Mouse (Mus musculus) lung, embryonic 14.5 days (tissue): Measurements from ENCODE around the gene Nsun2. TPM values are rescaled to one million over a fixed set of nuclear protein-coding genes. Genes with fewer than 3 reads are reported as not detected.
"Not testable (repeated sequence)": the region's sequence is repeated elsewhere in the genome, so short reads cannot be mapped to it uniquely, and the experiment has no call there.

Experiments
- ATAC-seq: fragments of 200-750 bp; cut with Nextera tagmentation; 2 replicates; pipeline ENCODE4 v1.8.0; 2017; ENCODE audit warnings: mild to moderate bottlenecking, moderate TSS enrichment, moderate library complexity; ENCODE audit not compliant: insufficient read depth
- DNase-seq: peaks from one replicate; pipeline ENCODE4 v3.0.0-alpha.2; 2015
- H3K27ac ChIP-seq: fragments of 300-500 bp; sonication (generic); 2 replicates; pipeline ENCODE4 v1.5.1; 2014; ENCODE audit warnings: low read depth, mild to moderate bottlenecking, moderate library complexity
- H3K27me3 ChIP-seq: fragments of 300-500 bp; sonication (generic); 2 replicates; pipeline ENCODE4 v1.6.1; 2014; ENCODE audit warnings: low read length, control low read depth; ENCODE audit not compliant: insufficient read depth
- H3K36me3 ChIP-seq: fragments of 300-500 bp; sonication (generic); 2 replicates; pipeline ENCODE4 v1.6.1; 2014; ENCODE audit warnings: control low read depth; ENCODE audit not compliant: insufficient read depth
- H3K4me1 ChIP-seq: fragments of 300-500 bp; sonication (generic); 2 replicates; pipeline ENCODE4 v1.6.1; 2014; ENCODE audit warnings: antibody characterized with exemption, control low read depth; ENCODE audit not compliant: insufficient read depth
- H3K4me2 ChIP-seq: fragments of 300-500 bp; sonication (generic); 2 replicates; pipeline ENCODE4 v1.6.1; 2014; ENCODE audit warnings: mild to moderate bottlenecking
- H3K4me3 ChIP-seq: fragments of 300-500 bp; sonication (generic); 2 replicates; pipeline ENCODE4 v1.5.1; 2014; ENCODE audit warnings: low read depth, low read length
- H3K9ac ChIP-seq: fragments of 300-500 bp; sonication (generic); 2 replicates; pipeline ENCODE4 v1.6.1; 2014
- H3K9me3 ChIP-seq: fragments of 300-500 bp; sonication (generic); 2 replicates; pipeline ENCODE4 v1.6.1; 2016; ENCODE audit warnings: low read depth, low read length, control low read depth
- CTCF ChIP-seq: IDR thresholded peaks from 2 replicates; pipeline ENCODE4 v1.5.1; 2016; ENCODE audit warnings: antibody characterized with exemption, low read depth
- WGBS: fragments of 180-500 bp; shearing (Covaris S2); extraction: QIAGEN DNeasy Blood & Tissue Kit; methylation state at CpG from one replicate; pipeline ENCODE4 v1.1.7; 2014; 5-methylcytosine and 5-hydroxymethylcytosine counted together
- polyA plus RNA-seq: library from polyadenylated mRNA; unstranded; fragments of >200 nt; fragmentation: Nextera tagmentation; extraction: Ambion mirVana; gene quantifications from 2 replicates; pipeline ENCODE4 v1.2.1, GENCODE M21; 2014

Gene Nsun2
- polyA plus RNA-seq, 1 experiment from 2014 or later: 130 TPM

GRCm38 (mm10) chr13:69594577-69595256 lies 61.2 kb downstream of the Nsun2 start:
- Histone ChIP-seq H3K27ac (no peak overlapping the region), H3K4me1 (no peaks in the 10 kb centered on the region), H3K27me3 (no peaks in the 10 kb centered on the region), H3K9ac (no peak overlapping the region), H3K4me3 (no peak overlapping the region), H3K9me3 (no peaks in the 10 kb centered on the region), H3K4me2 (no peak overlapping the region), H3K36me3 (no peaks in the 10 kb centered on the region)
- 75% methylated on average over 7 of the region's 7 CpGs for WGBS
- ATAC-seq (no peak), DNase-seq (no peak)
- TF ChIP-seq CTCF: no peak

- Histone ChIP-seq H3K27ac (no peak overlapping the region), H3K9me3 (no peaks in the 10 kb centered on the region), H3K4me2 (no peak overlapping the region), H3K4me3 (no peak overlapping the region), H3K9ac (no peak overlapping the region), H3K27me3 (no peaks in the 10 kb centered on the region), H3K4me1 (no peaks in the 10 kb centered on the region), H3K36me3 (no peaks in the 10 kb centered on the region)
- no peak for TF ChIP-seq CTCF
- DNase-seq (no peak), ATAC-seq (no peak)
- 83% methylated on average over 6 of the region's 6 CpGs for WGBS
Observed at GRCm38 (mm10) chr13:69595911-69596310, 62.4 kb downstream of the Nsun2 start.

DNA sequence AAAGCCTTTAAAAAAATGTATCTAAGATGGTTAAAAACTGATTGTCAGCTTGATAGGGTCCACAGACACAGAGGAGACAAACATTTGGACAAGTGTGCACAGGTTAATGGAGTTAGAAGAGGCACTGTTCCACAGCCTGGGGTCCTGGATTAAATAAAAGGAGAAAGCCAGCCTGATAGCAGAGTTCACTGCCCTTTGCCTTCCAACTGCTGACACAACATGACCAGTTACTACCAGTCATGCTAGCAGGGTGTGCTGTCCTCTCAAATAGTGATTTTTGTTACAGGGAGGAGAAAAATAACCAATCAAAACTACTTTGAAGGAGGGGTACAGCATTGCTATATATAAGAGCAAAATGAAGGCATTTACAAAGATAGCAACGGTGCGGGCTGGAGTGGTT lies 63.0 kb downstream of the Nsun2 start:
- DNase-seq (no peak), ATAC-seq (no peak)
- Histone ChIP-seq H3K4me2 (no peak overlapping the region), H3K27me3 (no peaks in the 10 kb centered on the region), H3K9me3 (no peaks in the 10 kb centered on the region), H3K4me1 (no peaks in the 10 kb centered on the region), H3K36me3 (no peaks in the 10 kb centered on the region), H3K4me3 (no peak overlapping the region), H3K27ac (no peak overlapping the region), H3K9ac (no peak overlapping the region)
- no peak for TF ChIP-seq CTCF
- WGBS: 90% methylated on average over 2 of the region's 2 CpGs

- Histone ChIP-seq H3K27ac (no peak overlapping the region), H3K4me2 (no peak overlapping the region), H3K9me3 (no peaks in the 10 kb centered on the region), H3K27me3 (no peaks in the 10 kb centered on the region), H3K4me3 (no peak overlapping the region), H3K4me1 (no peaks in the 10 kb centered on the region), H3K36me3 (no peaks in the 10 kb centered on the region), H3K9ac (no peak overlapping the region)
- ATAC-seq: no peak
- DNase-seq: no peak
- 60% methylated on average over 10 of the region's 10 CpGs for WGBS
- TF ChIP-seq CTCF: no peak
Observed at GRCm38 (mm10) chr13:69598867-69599266, 65.3 kb downstream of the Nsun2 start.

GRCm38 (mm10) chr13:69600863-69601262 lies 67.3 kb downstream of the Nsun2 start:
- not testable (repeated sequence) for H3K27me3 ChIP-seq, H3K9me3 ChIP-seq, H3K4me3 ChIP-seq, ATAC-seq, H3K4me1 ChIP-seq, H3K9ac ChIP-seq, H3K36me3 ChIP-seq, H3K4me2 ChIP-seq, DNase-seq, H3K27ac ChIP-seq
- 88% methylated on average over 5 of the region's 5 CpGs for WGBS

DNA sequence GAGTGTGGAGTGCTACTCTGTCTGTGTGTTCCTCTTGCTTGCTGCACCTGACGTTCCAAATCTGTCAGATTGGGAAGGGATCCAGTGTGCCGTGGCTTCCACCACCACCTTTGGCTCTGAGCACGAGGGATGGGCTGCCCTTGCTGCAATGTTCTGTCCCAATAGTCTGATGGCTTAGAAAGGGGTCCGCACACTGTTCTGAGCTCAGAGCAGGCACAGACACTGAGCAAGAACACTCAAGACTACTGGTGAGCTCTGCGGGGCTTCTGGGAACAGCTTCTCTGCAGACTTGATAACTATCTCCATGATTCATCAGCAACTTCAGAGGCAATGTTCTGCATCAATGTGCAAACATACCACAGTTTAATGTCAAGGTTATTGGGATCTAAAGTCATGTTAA lies 67.8 kb downstream of the Nsun2 start:
- no peak for TF ChIP-seq CTCF
- Histone ChIP-seq H3K9ac (no peak overlapping the region), H3K27me3 (no peaks in the 10 kb centered on the region), H3K4me1 (no peaks in the 10 kb centered on the region), H3K36me3 (no peaks in the 10 kb centered on the region), H3K27ac (no peak overlapping the region), H3K9me3 (no peaks in the 10 kb centered on the region), H3K4me2 (no peak overlapping the region), H3K4me3 (no peak overlapping the region)
- 86% methylated on average over 5 of the region's 5 CpGs for WGBS
- ATAC-seq (no peak), DNase-seq (no peak)

DNA sequence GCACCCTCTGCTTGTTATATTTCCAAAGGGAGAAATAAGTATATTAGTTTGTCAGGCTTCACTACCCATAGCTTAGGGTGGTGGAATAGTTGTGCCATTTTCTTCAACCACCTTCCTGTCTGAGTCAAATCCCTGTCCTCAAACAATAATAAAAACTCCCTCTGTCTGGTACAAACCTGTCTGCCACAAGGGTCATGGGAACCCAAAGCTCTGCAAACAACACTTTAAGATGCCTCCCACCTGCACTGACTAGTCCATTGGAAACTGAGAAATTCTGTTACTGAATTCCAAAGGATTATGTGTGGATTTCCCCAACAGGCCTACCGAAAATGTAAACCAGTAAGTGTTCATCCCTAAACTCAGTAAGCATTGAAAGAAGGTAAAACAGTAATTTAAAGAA lies 71.1 kb downstream of the Nsun2 start:
- Histone ChIP-seq H3K36me3 (no peaks in the 10 kb centered on the region), H3K9ac (no peak overlapping the region), H3K27ac (no peak overlapping the region), H3K9me3 (no peaks in the 10 kb centered on the region), H3K27me3 (no peaks in the 10 kb centered on the region), H3K4me2 (no peak overlapping the region), H3K4me3 (no peak overlapping the region), H3K4me1 (no peaks in the 10 kb centered on the region)
- 73% methylated on average over 1 of the region's 1 CpGs for WGBS
- no peak for ATAC-seq
- no peak for DNase-seq
- TF ChIP-seq CTCF: no peak
